Mouse (Mus musculus) gastrocnemius, postnatal 36 days (tissue): ENCODE measurements around the gene Cep85l. TPM values are rescaled to one million over a fixed set of nuclear protein-coding genes. Genes with fewer than 3 reads are reported as not detected.
A peak's percentile ranks its signal among the peaks of the same experiment; 100 is the strongest.

Source experiments
- DNase-seq, 2 experiments: peaks; one replicate each; pipeline ENCODE4 v3.0.0; 2022
- intact Hi-C: fragments of 180-260 bp; cut with DNase I; formaldehyde crosslinking; loops from one replicate; pipeline ENCODE4 v1.15.1; 2025
- long read RNA-seq, 2 experiments: library from polyadenylated mRNA; stranded (forward); transcript quantifications; one replicate each; pipeline ENCODE4 v2.0.0; 2021
- total RNA-seq, 2 experiments: library from RNA; stranded (reverse); gene quantifications; 2 replicates each; pipeline ENCODE4 v1.2.3; 2021

Cep85l gene
- 10 to 100 TPM; 61.9 to 66.6 TPM for total RNA-seq
- long read RNA-seq, experiment 1, full-length matches to known transcripts, result 2 of 7 reads
- long read RNA-seq, experiment 1, partial matches to known transcripts, result 1 of 7 reads
- long read RNA-seq, experiment 1, other reads (novel, unspliced or antisense), result 4 of 7 reads
- long read RNA-seq, experiment 2, partial matches to known transcripts, result 2 of 9 reads
- long read RNA-seq, experiment 2, other reads (novel, unspliced or antisense), result 7 of 9 reads

GRCm38 (mm10) chr10:53379709-53380106 lies at the start of gene Cep85l:
Gene Cep85l (minus strand): TSS chr10:53379947.
- peak; percentile 84 to 89 for DNase-seq
- intact Hi-C loops, result loop anchor here (5.0 kb wide), 1 partner anchor 43 kb away; no protein-coding TSS in a partner anchor

GRCm38 (mm10) chr10:53428695-53429447 lies 49.1 kb upstream of the Cep85l start:
- intact Hi-C loops, result no loop called here

GRCm38 (mm10) chr10:53426524-53426923 lies 46.8 kb upstream of the Cep85l start:
- DNase-seq, result no peak
- intact Hi-C loops, result no loop called here

More at GRCm38 (mm10) chr10:53428695-53429447, 49.1 kb upstream of the Cep85l start:
- DNase-seq, result peak in 1 of 2 experiments; percentile 24

- intact Hi-C loops, result loop anchor here (5.0 kb wide), 1 partner anchor 41 kb away; no protein-coding TSS in a partner anchor
- DNase-seq, result no peak
Observed at GRCm38 (mm10) chr10:53423091-53423490, 43.3 kb upstream of the Cep85l start.

DNA sequence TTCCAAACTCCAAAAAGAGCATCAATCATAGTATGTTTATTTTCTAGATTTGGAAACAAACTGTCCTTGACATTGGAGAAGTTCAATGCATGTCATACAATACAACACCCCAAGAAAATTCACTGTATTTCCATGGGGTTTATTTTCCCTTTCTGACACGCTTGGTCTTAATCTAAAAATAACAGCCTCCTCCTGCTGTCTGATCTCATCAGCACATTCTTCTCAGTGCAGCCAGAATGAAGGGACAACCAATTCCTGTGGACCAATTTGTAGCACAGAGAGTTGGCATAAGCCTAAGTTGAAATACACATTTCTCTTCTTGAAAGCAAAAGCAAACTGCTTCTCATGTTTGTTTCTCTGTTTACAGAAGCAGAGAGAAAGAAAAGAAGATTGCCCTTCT lies 42.5 kb upstream of the Cep85l start:
- intact Hi-C loops, result loop anchor here (5.0 kb wide), 1 partner anchor 40 kb away; no protein-coding TSS in a partner anchor

GRCm38 (mm10) chr10:53421613-53422012 lies 41.9 kb upstream of the Cep85l start:
- intact Hi-C loops, result loop anchor here (5.0 kb wide), 1 partner anchor 39 kb away; no protein-coding TSS in a partner anchor

More for the DNA sequence above, 42.5 kb upstream of the Cep85l start:
- DNase-seq, result no peak

DNA sequence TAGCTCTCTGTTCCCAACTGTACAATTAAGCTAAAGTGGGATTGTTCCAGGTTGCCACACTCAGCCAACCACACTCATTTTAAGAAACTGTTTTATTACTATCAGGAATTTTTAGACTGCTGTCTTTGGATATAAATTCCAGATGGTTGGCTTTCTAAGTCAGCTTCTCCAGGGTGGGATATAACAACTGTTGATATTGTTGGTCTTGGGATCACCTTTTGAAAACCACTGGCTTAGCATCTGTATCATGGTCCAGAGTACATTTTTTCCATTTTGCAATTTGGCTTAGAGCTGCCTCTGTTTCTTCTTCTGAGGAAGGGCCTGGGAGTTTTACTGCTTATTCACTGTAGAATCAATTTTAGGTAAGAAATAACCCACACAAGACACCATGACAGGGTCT lies 40.3 kb upstream of the Cep85l start:
- DNase-seq, result no peak
- intact Hi-C loops, result loop anchor here (5.0 kb wide), 1 partner anchor 38 kb away; no protein-coding TSS in a partner anchor

More at GRCm38 (mm10) chr10:53421613-53422012, 41.9 kb upstream of the Cep85l start:
- DNase-seq, result peak in 1 of 2 experiments; percentile 35

GRCm38 (mm10) chr10:53419139-53419935 lies 39.6 kb upstream of the Cep85l start:
- DNase-seq, result no peak
- intact Hi-C loops, result no loop called here

GRCm38 (mm10) chr10:53417015-53417414 lies 37.3 kb upstream of the Cep85l start:
- no peak for DNase-seq
- intact Hi-C loops, result no loop called here

GRCm38 (mm10) chr10:53416152-53416712 lies 36.5 kb upstream of the Cep85l start:
- intact Hi-C loops, result no loop called here

DNA sequence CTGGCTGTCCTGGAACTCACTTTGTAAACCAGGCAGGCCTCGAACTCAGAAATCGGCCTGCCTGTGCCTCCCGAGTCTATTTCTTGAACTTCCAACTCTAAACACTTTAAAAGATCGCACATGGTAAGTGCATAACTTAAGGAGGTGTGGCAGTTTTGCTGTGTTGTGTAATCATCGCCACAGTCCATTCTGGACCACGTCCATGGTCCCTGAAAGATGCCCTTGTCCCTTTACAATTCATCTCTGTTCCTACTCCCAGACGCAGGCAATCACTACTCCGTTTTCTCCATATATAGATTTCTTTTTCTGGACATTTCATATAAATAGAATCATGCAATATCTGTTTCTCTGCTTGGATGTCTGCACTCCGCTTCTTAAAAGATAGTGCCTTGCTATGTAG lies 35.5 kb upstream of the Cep85l start:
- intact Hi-C loops, result no loop called here
- DNase-seq, result no peak

More at GRCm38 (mm10) chr10:53416152-53416712, 36.5 kb upstream of the Cep85l start:
- no peak for DNase-seq

GRCm38 (mm10) chr10:53414092-53415085 lies 34.6 kb upstream of the Cep85l start:
- no peak for DNase-seq
- intact Hi-C loops, result no loop called here

DNA sequence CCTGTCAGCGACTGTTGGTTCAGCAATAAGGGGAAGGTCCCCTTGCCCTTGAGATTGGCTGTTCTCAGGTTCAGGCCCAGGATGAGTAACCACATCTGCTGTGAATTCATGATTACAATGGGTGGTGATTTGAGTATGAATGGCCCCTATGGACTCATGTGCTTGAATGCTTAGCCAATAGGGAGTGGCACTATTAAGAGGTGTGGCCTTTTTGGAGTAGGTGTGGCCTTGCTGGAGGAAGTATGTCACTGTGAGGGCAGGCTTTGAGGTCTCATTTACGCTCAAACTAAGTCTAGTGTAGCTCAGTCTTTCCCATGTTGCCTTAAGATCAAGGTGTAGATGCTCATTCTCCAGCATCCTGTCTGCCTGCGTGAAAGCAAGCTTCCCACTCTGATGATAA lies 33.2 kb upstream of the Cep85l start:
- intact Hi-C loops, result no loop called here
- no peak for DNase-seq

GRCm38 (mm10) chr10:53412165-53412564 lies 32.4 kb upstream of the Cep85l start:
- intact Hi-C loops, result no loop called here
- DNase-seq, result no peak

DNA sequence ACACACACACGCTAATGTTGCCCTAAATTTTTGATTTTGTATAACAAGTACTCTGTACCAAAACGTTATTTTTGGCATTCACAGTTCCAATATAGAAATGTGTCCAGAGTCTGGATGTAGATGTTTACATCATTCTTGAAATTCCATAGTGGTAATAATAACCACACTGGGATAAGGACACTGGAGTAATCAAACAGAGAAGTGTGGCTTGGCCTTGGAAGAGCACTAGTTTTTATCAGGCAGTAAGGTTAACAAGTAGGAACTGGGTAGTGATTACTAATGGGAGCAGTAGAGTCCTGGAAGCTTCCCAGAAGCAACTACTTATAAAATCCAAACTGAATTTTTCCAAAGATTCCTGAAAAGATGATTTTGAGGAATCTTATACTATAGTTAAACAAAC lies 31.1 kb upstream of the Cep85l start:
- no peak for DNase-seq
- intact Hi-C loops, result no loop called here

- intact Hi-C loops, result no loop called here
- no peak for DNase-seq
Observed at GRCm38 (mm10) chr10:53407422-53407821, 27.7 kb upstream of the Cep85l start.

GRCm38 (mm10) chr10:53406845-53407244 lies 27.1 kb upstream of the Cep85l start:
- intact Hi-C loops, result no loop called here
- DNase-seq, result no peak

- DNase-seq, result no peak
- intact Hi-C loops, result no loop called here
Observed at GRCm38 (mm10) chr10:53402293-53402692, 22.5 kb upstream of the Cep85l start.

GRCm38 (mm10) chr10:53399053-53399452 lies 19.3 kb upstream of the Cep85l start:
- intact Hi-C loops, result no loop called here
- DNase-seq, result no peak
